Mouse (Mus musculus): ENCODE measurements around the gene Ankrd34a.

The Ankrd34a gene

DNA sequence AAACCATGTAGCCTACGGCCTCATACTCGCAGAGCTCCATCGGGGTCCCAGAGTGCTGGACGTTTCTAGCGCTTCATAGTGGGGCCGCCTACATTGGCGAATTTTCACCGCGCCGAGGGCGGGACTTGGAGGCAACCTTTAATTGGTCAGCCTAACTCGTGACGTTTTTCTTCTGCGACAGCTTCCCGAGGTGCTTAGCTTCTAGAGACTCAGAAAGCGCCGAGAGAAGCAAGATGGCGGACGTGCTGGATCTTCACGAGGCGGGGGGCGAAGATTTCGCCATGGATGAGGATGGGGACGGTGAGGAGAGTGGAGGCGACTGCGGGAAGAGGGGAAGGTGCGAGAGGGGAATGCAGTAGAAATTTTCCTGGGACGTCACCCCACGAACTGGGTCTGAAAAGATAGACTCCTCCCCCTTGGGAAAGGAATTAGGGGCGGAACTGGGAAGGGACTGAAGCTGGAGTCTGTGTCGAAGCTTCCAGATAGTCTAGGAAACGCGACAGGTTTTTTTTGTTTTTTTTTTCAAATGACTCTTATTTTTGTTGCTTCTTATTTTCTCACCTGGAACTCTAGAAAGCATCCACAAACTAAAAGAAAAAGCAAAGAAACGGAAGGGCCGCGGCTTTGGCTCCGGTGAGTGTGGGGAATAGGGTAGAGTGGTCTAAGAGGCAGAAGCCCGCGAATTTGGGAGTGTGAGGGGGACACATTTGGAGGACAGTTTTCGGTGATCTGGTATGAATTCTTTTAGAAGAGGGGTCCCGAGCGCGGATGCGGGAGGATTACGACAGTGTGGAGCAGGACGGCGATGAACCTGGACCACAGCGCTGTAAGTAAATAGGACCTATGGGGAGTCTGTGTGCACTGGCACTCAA lies 33.5 kb downstream of the Ankrd34a start, which contains the start of gene Rbm8a:
Gene Rbm8a, plus strand, starts transcription at position 205 of the 872 bp plus-strand sequence.
- DNase-seq: peak; percentile 95

DNA sequence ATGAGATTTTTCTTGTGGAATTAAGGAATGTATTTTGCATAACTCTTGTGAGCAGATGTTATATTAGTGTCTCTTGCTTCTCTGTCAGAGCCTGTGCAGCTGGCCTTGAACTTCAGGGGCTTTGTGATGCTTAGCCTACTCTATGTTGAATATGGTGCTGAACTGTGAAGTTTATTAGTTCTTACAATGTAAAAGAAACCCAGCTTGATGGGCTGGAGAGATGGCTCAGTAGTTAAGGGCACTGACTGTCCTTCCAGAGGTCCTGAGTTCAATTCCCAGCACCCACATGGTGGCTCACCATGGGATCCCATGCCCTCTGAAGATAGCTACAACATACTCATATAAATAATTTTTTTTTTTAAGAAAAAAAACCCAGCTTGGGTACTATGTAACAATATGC lies 35.6 kb downstream of the Ankrd34a start:
- no peak for DNase-seq

DNA sequence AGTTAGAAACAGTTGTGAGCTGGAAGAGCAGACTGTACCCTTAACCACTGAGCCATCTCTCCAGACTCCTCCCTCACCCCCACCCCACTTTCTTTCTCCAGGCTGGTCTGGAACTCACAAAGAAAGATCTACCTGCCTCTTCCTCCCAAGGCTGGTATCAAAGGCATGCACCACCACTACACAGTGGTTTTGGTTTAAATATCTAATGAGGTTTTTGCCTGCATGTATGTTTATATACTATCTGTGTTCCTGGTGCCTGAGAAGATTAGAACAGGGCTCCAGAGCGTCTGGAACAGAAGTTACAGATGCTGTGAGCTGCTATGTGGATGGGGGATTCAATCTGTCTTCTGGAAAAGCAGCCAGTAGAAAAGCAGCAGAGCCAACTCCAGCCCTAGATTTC lies 37.6 kb downstream of the Ankrd34a start:
- no peak for DNase-seq

- peak; percentile 82 for DNase-seq
Observed at GRCm38 (mm10) chr3:96634928-96635879, 38.8 kb downstream of the Ankrd34a start, which contains the start of the genes Pex11b and Gm42957. Gene Pex11b, plus strand, starts transcription at chr3:96635376. Gene Gm42957, plus strand, starts transcription at chr3:96635474.

DNA sequence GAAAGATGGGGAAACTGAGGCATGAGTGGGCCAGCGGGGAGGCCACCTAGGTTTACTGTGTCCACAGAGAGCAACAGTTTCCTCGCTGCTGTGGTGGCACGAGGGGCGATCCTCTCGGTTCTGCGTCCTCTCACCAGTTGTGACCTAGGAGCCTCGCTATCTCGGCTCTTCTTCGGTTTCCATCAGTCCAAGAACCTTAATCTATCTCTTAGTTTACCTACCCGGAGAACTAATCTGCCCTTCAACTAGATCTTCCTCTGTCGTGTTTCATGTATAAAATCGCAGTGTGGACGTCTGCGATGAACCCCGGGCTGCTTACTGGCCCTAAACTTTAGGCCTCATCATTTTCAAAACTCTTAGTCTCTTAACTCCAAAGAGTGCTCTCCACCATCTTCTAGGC lies 39.5 kb downstream of the Ankrd34a start:
- DNase-seq: no peak

DNA sequence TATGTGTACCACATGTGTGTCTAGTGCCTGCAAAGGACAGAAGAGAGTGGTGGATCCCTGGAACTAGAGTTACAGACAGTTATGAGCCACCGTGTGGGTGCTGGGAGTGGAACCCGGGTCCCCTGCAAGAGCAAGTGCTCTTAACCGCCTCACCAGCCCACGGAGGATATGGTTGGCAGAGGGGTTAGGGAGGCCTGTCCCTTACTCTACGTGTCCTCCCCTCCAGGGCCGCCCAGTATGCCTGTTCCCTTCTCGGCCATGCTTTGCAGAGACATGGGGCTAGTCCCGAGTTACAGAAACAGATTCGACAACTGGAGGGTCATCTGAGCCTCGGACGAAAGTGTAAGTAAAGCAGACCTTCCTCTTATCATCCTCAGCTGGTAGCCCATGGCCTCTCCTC lies 40.0 kb downstream of the Ankrd34a start:
- peak; percentile 25 for DNase-seq

GRCm38 (mm10) chr3:96639219-96639618 lies 42.8 kb downstream of the Ankrd34a start:
- DNase-seq: peak; percentile 32

GRCm38 (mm10) chr3:96645018-96645649 lies 48.7 kb downstream of the Ankrd34a start, which contains the start of gene Itga10:
Gene Itga10, plus strand, starts transcription at chr3:96645584.
- peak; percentile 32 for DNase-seq

DNA sequence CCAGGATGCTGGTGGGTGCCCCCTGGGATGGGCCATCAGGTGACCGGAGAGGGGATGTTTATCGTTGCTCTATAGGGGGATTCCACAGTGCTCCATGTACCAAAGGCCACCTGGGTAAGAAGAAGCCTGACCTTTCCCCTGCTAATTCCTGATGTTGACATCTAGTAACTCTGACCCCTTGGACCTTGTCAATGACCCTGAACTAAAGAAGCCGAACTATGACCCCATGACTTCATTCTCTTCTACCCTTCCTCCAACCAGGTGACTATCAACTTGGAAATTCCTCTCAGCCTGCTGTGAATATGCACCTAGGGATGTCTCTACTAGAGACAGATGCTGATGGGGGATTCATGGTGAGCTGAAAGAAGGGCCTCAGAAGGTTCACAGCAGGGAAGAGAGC lies 50.9 kb downstream of the Ankrd34a start:
- no peak for DNase-seq
